Mouse (Mus musculus): ENCODE data around the gene Tapbpl. TPM values are rescaled to one million over a fixed set of nuclear protein-coding genes. Genes with fewer than 3 reads are reported as not detected.

The Tapbpl gene
- 25.7 and 34.2 TPM in 2 replicates for polyA plus RNA-seq (2012; rRNA removed)

DNA sequence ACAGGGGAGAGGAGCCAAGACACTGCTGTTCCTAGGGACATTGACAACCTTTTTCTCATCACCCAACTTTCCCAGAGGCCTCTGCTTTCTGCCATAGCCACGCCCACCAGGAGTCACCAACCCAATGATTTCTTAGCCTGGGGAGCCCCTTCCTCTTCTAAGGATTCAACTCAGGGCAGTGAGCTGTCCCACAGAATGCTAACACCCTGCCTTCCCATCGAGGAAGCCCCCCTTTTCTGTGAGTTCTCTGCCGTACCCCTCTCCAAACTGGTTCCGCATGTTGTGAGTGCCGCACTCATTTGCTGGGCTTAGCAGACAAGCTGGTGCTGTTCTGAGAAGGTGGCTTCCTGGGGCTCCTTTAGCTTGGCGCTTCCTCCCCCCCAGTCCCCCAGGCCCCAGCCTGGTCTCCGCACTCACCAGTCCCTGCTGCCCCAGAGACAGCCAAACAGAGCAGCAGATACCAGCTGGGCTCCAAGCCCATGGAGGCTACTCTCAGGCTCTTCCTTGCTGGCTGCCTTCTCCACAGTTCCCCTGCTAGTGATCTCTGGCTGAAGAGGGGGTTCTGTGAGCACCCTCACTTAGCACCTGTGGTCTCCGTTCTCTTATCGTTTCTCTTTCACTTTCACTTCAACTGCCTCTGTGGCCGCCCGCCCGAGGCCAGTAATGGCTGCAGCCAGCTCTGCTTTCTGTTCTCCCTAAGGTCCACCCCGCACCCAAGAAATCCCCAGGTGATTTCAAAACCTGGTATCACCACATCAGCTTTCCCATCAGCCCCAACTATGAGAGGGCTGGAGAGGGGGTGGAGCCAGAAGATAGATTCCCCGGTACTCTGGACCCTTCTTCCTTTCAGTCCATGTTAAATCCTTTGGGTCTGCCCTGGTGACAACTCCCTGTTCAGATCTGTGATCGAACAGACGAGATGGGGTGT lies at the start of gene Tapbpl:
Gene Tapbpl, minus strand, starts transcription at position 744 of the 928 bp plus-strand sequence.

DNA sequence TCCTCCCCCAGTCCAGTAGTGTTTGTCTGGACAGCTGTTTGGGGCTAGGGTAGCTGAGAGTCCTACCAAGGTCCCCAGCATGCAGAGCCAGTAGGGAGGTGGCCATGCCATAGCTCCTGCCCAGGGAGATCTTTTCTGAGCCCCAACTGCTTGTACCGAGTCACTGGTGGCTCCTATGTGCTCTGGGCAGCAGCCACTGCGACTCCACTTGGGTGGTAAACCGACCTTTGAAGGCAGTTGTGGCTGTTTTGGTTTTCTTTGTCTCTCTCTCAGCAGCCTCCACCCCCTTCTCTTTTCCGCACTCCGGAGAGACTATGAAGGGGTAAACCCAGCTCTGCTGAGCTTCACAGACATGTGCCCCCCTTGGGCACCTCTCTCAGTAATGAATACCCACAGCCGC lies 5.1 kb upstream of the Tapbpl start, which contains the start of gene Cd27:
Gene Cd27, minus strand, starts transcription at position 229 of the 400 bp plus-strand sequence.

GRCm38 (mm10) chr6:125215148-125215954 lies 16.3 kb downstream of the Tapbpl start, which contains the start of gene Vamp1:
Gene Vamp1 (plus strand): TSS chr6:125215551.

DNA sequence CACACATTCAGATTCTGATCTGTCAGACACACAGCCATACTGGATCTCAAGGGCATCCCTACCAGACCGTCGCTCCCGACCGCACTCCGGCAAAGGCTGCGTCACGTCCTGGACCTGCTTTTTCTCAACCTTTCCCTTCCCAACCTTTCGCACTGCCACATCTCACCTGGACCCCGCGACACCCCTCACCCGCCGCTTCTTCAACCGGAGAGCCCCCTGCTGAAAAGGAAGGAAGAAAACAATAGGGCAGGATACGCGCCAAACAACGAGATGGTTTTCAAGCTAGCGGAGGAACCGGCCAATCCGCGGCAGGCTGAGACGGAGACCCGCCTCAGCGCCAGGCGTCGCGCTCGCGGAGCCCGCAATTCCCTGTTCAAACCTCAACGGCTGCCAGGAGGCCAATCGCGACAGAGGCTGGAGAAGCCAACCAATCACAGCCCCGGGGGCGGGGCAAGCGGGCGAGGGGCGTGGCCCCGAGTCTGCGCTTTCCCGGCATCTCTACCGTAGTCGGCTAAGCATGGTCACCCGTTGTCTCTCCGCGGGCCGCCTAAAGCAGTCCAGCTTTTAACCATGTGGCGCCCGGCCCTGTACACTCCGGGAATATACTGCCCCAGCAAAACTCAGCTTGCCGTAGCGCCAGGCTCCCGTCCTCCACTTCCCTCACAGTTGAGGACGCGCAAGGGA lies 40.2 kb downstream of the Tapbpl start, which contains the start of the genes Ncapd2 and Mrpl51:
Gene Ncapd2, minus strand, starts transcription at position 370 of the 684 bp plus-strand sequence.
Gene Mrpl51, plus strand, starts transcription at position 470 of the 684 bp plus-strand sequence.

Other genes starting within 250 kb of the Tapbpl start
- gene Pianp, start 235.2 kb downstream of the Tapbpl start, polyA plus RNA-seq (2012; rRNA removed) = 8.4 and 8.6 TPM in 2 replicates
- gene Zfp384, start 222.7 kb downstream of the Tapbpl start, polyA plus RNA-seq (2012; rRNA removed) = 59.4 and 64.6 TPM in 2 replicates
- 37.5 and 37.7 TPM in 2 replicates for gene Ing4, start 192.1 kb downstream of the Tapbpl start, polyA plus RNA-seq (2012; rRNA removed)
- gene Acrbp, start 182.2 kb downstream of the Tapbpl start, polyA plus RNA-seq (2012; rRNA removed) = 17.7 and 24.1 TPM in 2 replicates
- gene Lpar5, start 163.9 kb downstream of the Tapbpl start, polyA plus RNA-seq (2012; rRNA removed) = 71.9 and 87.7 TPM in 2 replicates
- 88.5 and 103 TPM in 2 replicates for gene Chd4, start 135.9 kb downstream of the Tapbpl start, polyA plus RNA-seq (2012; rRNA removed)
- gene Nop2, start 100.0 kb downstream of the Tapbpl start, polyA plus RNA-seq (2012; rRNA removed) = 10.6 and 15.0 TPM in 2 replicates
- 13.1 and 18.1 TPM in 2 replicates for gene Iffo1, start 86.6 kb downstream of the Tapbpl start, polyA plus RNA-seq (2012; rRNA removed)
- gene Gapdh, start 65.4 kb downstream of the Tapbpl start, polyA plus RNA-seq (2012; rRNA removed) = 3,801 and 3,939 TPM in 2 replicates
- 55.4 and 66.7 TPM in 2 replicates for gene Ncapd2, start 40.2 kb downstream of the Tapbpl start, polyA plus RNA-seq (2012; rRNA removed)
- 61.8 and 98.5 TPM in 2 replicates for gene Mrpl51, start 40.1 kb downstream of the Tapbpl start, polyA plus RNA-seq (2012; rRNA removed)
- 13.8 and 17.6 TPM in 2 replicates for gene Vamp1, start 16.3 kb downstream of the Tapbpl start, polyA plus RNA-seq (2012; rRNA removed)
- 1.7 and 2.4 TPM in 2 replicates for gene Cd27, start 5.2 kb upstream of the Tapbpl start, polyA plus RNA-seq (2012; rRNA removed)
- 0.14 TPM in 1 of 2 replicates, not detected in the other for gene Tuba3a, start 54.2 kb upstream of the Tapbpl start, polyA plus RNA-seq (2012; rRNA removed)
- gene Ltbr, start 82.0 kb upstream of the Tapbpl start, polyA plus RNA-seq (2012; rRNA removed) = 159 and 160 TPM in 2 replicates
- gene Scnn1a, start 88.8 kb upstream of the Tapbpl start, polyA plus RNA-seq (2012; rRNA removed) = 112 and 130 TPM in 2 replicates
- gene Tnfrsf1a, start 117.5 kb upstream of the Tapbpl start, polyA plus RNA-seq (2012; rRNA removed) = 99.3 and 119 TPM in 2 replicates
- gene Plekhg6, start 148.9 kb upstream of the Tapbpl start, polyA plus RNA-seq (2012; rRNA removed) = 17.0 and 18.3 TPM in 2 replicates